Mouse (Mus musculus) ES-Bruce4 (cell line): ENCODE measurements around the gene Tmem176b.

Experiments
- CTCF ChIP-seq: IDR thresholded peaks from one replicate; pipeline ENCODE4 v1.8.1; 2011; ENCODE audit warnings: low read depth, low read length
- EP300 ChIP-seq: IDR thresholded peaks from 2 replicates; pipeline ENCODE4 v1.6.1; 2011; ENCODE audit warnings: low read depth, low read length; ENCODE audit not compliant: insufficient read depth
- POLR2A ChIP-seq: IDR thresholded peaks from one replicate; pipeline ENCODE4 v1.8.1; 2011; ENCODE audit warnings: low read length; ENCODE audit not compliant: insufficient read depth

DNA sequence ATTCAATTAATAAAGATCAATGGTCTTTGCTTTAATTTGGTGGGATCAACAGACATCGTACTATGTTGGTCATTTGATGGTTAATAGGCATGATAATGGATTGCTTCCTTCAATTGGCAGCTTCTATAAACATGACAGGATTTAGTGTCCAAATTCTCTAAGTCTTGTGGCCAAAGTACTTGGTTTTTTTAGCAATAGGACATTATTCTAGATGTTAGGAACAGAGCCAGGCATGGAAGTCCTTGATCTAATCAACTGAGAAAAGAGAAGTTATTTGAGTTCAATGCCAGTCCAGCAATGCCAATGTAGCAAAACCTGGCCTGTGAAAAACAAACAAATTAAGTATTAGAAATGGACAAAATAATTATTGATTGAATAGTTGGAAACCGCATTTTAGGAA is 55.7 kb downstream of the Tmem176b start:
- TF ChIP-seq CTCF (no peak), POLR2A (no peak), EP300 (no peak)
